Mouse (Mus musculus): ENCODE results near the gene Ormdl1. TPM values are rescaled to one million over a fixed set of nuclear protein-coding genes. Genes with fewer than 3 reads are reported as not detected.

Gene Ormdl1
- 10 to 100 TPM; 18.8 to 24.2 TPM for total RNA-seq (2023)

GRCm38 (mm10) chr1:53296581-53297383 is at the start of gene Ormdl1, which contains the start of the genes Pms1 and Gm28778:
Ormdl1 (plus strand) TSS chr1:53297095.
Pms1 (minus strand) TSS chr1:53297018.
Gm28778 (plus strand) TSS chr1:53297111.

GRCm38 (mm10) chr1:53312989-53313967 is 16.4 kb downstream of the Ormdl1 start, which contains the start of gene Osgepl1:
Osgepl1 (plus strand) TSS chr1:53313624.

GRCm38 (mm10) chr1:53352327-53353261 is 55.7 kb downstream of the Ormdl1 start, which contains the start of the genes Asdurf, Gm28551 and Asnsd1:
Asdurf (minus strand) TSS chr1:53352619.
Gm28551 (minus strand) TSS chr1:53352667.
Asnsd1 (minus strand) TSS chr1:53352752.

Other genes starting within 250 kb of the Ormdl1 start
- not detected for gene Mstn, start 235.5 kb upstream of the Ormdl1 start, total RNA-seq (2023)
- under 1 TPM in 1 of 2 experiments, not detected in 1; 0.82 TPM for gene 1700019A02Rik, start 109.5 kb upstream of the Ormdl1 start, total RNA-seq (2023)
- 10 to 100 TPM; 18.9 to 23.8 TPM for gene Pms1, start 77 bp upstream of the Ormdl1 start, total RNA-seq (2023)
- not detected for gene Gm28778, start within 50 bp of the Ormdl1 start, total RNA-seq (2023)
- 10 to 100 TPM in 1 of 2 experiments, 1 to 10 TPM in 1; 8.9 to 10.5 TPM for gene Osgepl1, start 16.5 kb downstream of the Ormdl1 start, total RNA-seq (2023)
- gene Asdurf, start 55.5 kb downstream of the Ormdl1 start, total RNA-seq (2023) = 10 to 100 TPM in 1 of 2 experiments, not detected in 1; 12.9 TPM
- gene Gm28551, start 55.6 kb downstream of the Ormdl1 start, total RNA-seq (2023) = not detected
- 10 to 100 TPM; 36.1 to 40.6 TPM for gene Asnsd1, start 55.7 kb downstream of the Ormdl1 start, total RNA-seq (2023)

Data from T-cell, adult 66 days (primary cell).